Mouse (Mus musculus): ENCODE data around the gene Fcrls.

Fcrls gene

GRCm38 (mm10) chr3:87263436-87263835 is at the start of gene Fcrls:
Fcrls (minus strand) TSS chr3:87263738.
- DNase-seq (ENCODE audit: low spot score in 2 of 2), result no peak

GRCm38 (mm10) chr3:87309922-87310321 is 46.4 kb upstream of the Fcrls start:
- DNase-seq (ENCODE audit: low spot score in 2 of 2), result no peak

GRCm38 (mm10) chr3:87299901-87300300 is 36.4 kb upstream of the Fcrls start:
- no peak for DNase-seq (ENCODE audit: low spot score in 2 of 2)

- DNase-seq (ENCODE audit: low spot score in 2 of 2), result no peak
These were observed 10.8 kb upstream of the Fcrls start for GRCm38 (mm10) chr3:87274372-87274771.

GRCm38 (mm10) chr3:87266581-87266980 is 3.0 kb upstream of the Fcrls start:
- no peak for DNase-seq (ENCODE audit: low spot score in 2 of 2)

- no peak for DNase-seq (ENCODE audit: low spot score in 2 of 2)
These were observed 8.3 kb downstream of the Fcrls start for GRCm38 (mm10) chr3:87255239-87255638.

GRCm38 (mm10) chr3:87249571-87249970 is 14.0 kb downstream of the Fcrls start:
- no peak for DNase-seq (ENCODE audit: low spot score in 2 of 2)

- no peak for DNase-seq (ENCODE audit: low spot score in 2 of 2)
These were observed 16.2 kb downstream of the Fcrls start for GRCm38 (mm10) chr3:87247292-87247691.

- peak; percentile 23 to 34 for DNase-seq (ENCODE audit: low spot score in 2 of 2)
These were observed 19.9 kb downstream of the Fcrls start for GRCm38 (mm10) chr3:87243654-87244053.

- DNase-seq (ENCODE audit: low spot score in 2 of 2), result no peak
These were observed 22.6 kb downstream of the Fcrls start for GRCm38 (mm10) chr3:87240909-87241308.

GRCm38 (mm10) chr3:87223636-87224035 is 39.9 kb downstream of the Fcrls start:
- DNase-seq (ENCODE audit: low spot score in 2 of 2), result no peak

- no peak for DNase-seq (ENCODE audit: low spot score in 2 of 2)
These were observed 41.2 kb downstream of the Fcrls start for GRCm38 (mm10) chr3:87222346-87222745.

- DNase-seq (ENCODE audit: low spot score in 2 of 2), result no peak
These were observed 48.4 kb downstream of the Fcrls start for GRCm38 (mm10) chr3:87215176-87215575.

- DNase-seq (ENCODE audit: low spot score in 2 of 2), result no peak
These were observed 49.2 kb downstream of the Fcrls start for GRCm38 (mm10) chr3:87214221-87214864.

- no peak for DNase-seq (ENCODE audit: low spot score in 2 of 2)
These were observed 57.0 kb downstream of the Fcrls start for GRCm38 (mm10) chr3:87206336-87207075.

Data from frontal cortex, postnatal 25 days (tissue).